Mouse (Mus musculus): Measurements from ENCODE around the gene Tubb4a.

The Tubb4a gene

GRCm38 (mm10) chr17:57102276-57102675, 14.7 kb upstream of the Tubb4a start:
- no peak for DNase-seq (ENCODE audit: low spot score in 2 of 2)

DNA sequence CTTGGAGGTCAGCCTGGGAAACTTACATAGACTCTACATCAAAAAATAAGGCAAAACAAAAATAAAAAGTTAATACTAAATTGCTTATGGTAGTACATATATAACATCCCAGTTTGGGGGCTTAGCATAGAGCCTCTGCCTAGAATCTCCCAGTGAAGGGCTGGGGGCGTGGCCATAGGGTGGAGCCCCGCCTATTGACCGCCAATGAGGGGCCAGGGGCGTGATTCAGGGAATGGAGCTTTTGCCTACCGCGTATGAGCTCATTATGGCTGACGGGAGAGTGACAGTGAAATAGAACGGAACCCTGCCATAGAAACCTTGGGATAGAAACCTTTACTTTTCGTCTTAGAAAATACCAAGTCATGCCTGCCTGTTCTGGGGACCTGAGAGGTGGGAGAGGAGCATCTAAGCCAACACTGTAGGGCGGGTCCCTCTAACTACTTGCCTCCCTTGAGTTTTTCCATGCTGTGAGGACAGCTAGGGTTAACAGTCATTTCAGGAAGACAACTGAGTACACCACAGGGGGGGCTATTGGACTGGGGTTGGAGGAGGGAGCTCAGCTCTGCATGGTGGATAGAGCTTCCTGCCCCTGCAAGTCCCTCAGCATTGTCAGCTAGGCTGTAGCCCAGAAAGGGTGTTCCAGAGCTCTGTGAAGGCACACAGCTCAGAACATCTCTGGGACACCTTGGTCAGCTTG, 12.2 kb upstream of the Tubb4a start:
- no peak for DNase-seq (ENCODE audit: low spot score in 2 of 2)

DNA sequence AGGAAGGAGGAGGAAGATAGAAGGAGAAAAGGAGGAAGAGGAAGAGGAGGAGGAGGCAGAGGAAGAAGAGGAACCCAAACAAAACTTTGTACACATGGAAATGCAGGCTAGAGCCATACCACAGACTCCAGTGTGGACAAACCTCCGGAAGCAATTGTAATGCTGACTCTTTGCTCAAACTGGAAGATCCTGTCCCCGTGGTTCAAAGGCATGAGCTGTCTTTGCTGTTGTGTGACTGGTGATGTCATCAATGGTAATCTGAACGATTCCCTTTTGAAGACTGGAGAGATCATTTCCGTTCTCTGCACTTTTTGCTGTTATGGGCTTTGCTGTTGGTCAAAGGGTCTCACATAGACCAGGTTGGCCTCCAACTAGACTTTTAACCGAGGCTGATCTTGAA, 10.7 kb upstream of the Tubb4a start:
- no peak for DNase-seq (ENCODE audit: low spot score in 2 of 2)

DNA sequence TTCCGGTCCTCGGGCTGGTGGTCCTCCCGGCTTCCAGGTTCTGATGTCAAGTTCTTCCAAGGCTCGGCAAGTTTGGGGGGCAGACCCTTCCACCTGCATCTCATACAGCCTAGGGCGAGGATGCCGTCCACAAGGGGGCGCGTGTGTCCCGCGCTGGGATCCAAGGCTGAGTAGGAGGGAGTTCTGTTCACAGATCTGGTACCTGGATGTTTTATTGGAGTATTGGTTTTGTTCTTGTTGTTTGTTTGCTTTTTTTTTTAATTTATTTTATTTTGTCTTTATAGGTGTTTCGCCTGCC, 9.0 kb upstream of the Tubb4a start:
- DNase-seq (ENCODE audit: low spot score in 2 of 2) = peak in 1 of 2 experiments; percentile 87

GRCm38 (mm10) chr17:57095855-57096622, 8.5 kb upstream of the Tubb4a start:
- DNase-seq (ENCODE audit: low spot score in 2 of 2) = no peak

GRCm38 (mm10) chr17:57094222-57094621, 6.6 kb upstream of the Tubb4a start:
- DNase-seq (ENCODE audit: low spot score in 2 of 2) = no peak

DNA sequence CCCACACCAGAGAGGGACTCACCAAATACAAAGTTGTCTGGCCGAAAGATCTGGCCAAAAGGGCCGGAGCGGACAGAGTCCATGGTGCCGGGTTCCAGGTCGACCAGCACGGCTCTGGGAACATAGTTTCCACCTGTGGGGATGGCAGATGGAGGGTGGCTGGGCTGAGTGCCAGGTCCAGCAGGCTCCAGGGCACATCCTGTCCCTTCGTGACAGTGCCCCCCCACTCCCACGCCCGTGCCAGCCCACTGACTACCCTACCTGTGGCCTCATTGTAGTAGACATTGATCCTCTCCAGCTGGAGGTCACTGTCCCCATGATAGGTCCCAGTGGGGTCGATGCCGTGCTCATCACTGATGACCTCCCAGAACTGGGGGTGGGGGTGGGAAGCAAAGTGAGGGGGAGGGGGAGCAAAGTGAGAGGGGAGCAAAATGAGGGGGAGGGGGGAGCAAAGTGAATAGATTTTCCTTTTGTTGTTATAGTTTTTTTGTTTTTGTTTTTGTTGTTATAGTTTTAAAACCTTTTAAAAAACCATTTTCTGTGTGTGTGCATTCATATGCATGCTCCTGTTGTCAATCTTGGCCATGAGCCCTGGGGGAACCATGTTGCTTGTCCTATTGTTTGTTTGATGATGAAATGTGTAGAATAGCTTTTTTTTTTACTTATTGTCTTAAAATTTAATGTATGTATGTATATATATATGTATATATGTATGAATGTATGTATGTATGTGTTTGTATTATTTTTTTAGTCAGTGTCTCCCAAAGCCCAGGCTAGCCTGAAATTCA, 1.4 kb downstream of the Tubb4a start:
- DNase-seq (ENCODE audit: low spot score in 2 of 2) = no peak

- no peak for DNase-seq (ENCODE audit: low spot score in 2 of 2)
Measured at GRCm38 (mm10) chr17:57082481-57082880, 5.1 kb downstream of the Tubb4a start.

DNA sequence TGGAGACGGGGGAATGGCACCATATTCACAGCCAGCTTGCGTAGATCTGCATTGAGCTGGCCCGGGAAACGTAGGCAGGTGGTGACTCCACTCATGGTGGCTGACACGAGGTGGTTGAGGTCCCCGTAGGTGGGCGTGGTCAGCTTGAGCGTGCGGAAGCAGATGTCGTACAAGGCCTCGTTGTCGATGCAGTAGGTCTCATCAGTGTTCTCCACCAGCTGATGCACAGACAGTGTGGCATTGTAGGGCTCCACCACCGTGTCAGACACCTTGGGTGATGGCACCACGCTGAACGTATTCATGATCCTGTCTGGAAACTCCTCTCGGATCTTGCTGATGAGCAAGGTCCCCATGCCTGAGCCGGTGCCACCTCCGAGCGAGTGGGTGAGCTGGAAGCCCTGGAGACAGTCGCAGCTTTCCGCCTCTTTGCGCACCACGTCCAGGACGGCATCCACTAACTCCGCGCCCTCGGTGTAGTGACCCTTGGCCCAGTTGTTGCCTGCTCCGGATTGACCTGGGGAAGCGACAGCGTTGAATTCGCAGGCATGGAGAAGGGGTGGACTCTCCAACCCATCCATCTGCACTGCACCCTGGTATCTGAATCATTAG, 6.2 kb downstream of the Tubb4a start:
- no peak for DNase-seq (ENCODE audit: low spot score in 2 of 2)

DNA sequence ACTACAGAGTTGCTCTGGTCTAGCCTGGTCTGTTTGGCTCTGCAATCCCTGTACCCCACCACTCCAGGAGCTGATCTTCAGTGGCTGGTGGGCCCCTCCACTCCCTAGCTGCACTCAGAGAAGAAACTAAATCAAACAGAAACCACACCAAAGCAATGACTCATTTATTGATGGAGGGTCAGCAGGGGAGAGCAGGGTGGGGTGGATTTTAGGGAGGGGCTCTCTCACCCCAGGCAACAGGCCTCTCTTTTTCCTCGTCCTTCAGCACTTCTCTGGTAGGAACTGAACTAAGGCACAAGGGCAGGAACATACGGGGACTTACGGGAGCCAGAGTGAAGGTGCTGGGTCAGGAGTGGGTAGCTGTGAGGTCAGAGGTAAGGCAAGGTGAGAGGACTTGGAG, 7.7 kb downstream of the Tubb4a start:
- no peak for DNase-seq (ENCODE audit: low spot score in 2 of 2)

- DNase-seq (ENCODE audit: low spot score in 2 of 2) = no peak
Measured at GRCm38 (mm10) chr17:57078336-57078735, 9.2 kb downstream of the Tubb4a start, which contains the start of gene Dennd1c. TSS of gene Dennd1c (minus strand) at chr17:57078514.

DNA sequence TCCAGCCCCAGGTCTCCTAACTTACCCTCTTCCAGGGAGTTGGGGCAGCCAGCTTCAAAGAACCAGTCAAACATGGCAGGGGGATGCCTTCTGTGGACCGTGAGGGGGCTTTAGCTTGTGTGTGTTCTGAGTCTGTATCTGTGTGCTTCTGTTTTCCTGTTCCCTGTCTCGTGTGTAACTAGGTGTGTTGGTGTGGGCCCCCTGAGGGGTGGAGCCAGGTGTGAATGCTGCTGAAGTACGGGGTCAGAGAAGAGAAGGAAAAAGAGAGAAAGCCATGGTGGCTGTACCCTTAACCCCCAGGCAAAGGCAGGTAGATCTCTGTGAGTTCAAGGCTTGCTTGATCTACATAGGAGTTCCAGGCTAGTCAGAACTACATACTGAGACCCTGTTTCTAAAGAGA, 10.7 kb downstream of the Tubb4a start:
- no peak for DNase-seq (ENCODE audit: low spot score in 2 of 2)

GRCm38 (mm10) chr17:57070699-57071098, 16.9 kb downstream of the Tubb4a start:
- no peak for DNase-seq (ENCODE audit: low spot score in 2 of 2)

DNA sequence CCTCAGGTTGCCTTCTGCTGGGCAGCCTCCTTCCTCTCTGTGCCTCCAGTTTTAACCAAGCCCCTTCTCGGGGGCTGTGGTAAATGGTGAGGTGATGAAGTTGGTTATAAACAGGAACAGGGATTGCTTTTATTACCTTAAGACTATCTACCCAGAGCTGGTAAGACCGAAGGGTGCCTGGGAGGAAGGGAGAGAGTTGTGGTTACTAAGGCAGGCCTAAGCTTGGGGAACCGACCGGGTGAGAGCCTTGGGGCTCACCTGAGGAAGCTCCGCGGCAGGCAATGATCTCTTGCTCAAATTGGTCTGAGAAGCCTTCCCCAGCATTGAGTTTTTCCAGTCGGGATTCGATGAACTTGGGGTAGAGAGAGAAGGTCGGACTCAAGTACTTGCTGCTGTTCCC, 17.3 kb downstream of the Tubb4a start:
- DNase-seq (ENCODE audit: low spot score in 2 of 2) = no peak

GRCm38 (mm10) chr17:57066908-57067307, 20.7 kb downstream of the Tubb4a start:
- DNase-seq (ENCODE audit: low spot score in 2 of 2) = no peak

GRCm38 (mm10) chr17:57063031-57063430, 24.6 kb downstream of the Tubb4a start:
- no peak for DNase-seq (ENCODE audit: low spot score in 2 of 2)

- DNase-seq (ENCODE audit: low spot score in 2 of 2) = no peak
Measured at GRCm38 (mm10) chr17:57062548-57062947, 25.0 kb downstream of the Tubb4a start.

GRCm38 (mm10) chr17:57062011-57062521, 25.5 kb downstream of the Tubb4a start:
- no peak for DNase-seq (ENCODE audit: low spot score in 2 of 2)

- DNase-seq (ENCODE audit: low spot score in 2 of 2) = no peak
Measured at GRCm38 (mm10) chr17:57061069-57061468, 26.5 kb downstream of the Tubb4a start.

- DNase-seq (ENCODE audit: low spot score in 2 of 2) = peak; percentile 94 to 97
Measured at GRCm38 (mm10) chr17:57060231-57060801, 27.3 kb downstream of the Tubb4a start.

GRCm38 (mm10) chr17:57059486-57059977, 28.1 kb downstream of the Tubb4a start, which contains the start of gene Slc25a23:
TSS of gene Slc25a23 (minus strand) at chr17:57059863.
- peak; percentile 60 to 70 for DNase-seq (ENCODE audit: low spot score in 2 of 2)
